Mouse (Mus musculus) adipose tissue, adult 10 weeks (tissue): Measurements from ENCODE around the gene Ap2m1. TPM values are rescaled to one million over a fixed set of nuclear protein-coding genes. Genes with fewer than 3 reads are reported as not detected.

Source experiments
- polyA plus RNA-seq: library from polyadenylated mRNA; stranded (reverse); fragments of 350-450 nt; fragmentation: Illumina TruSeq; extraction: RNeasy Lipid Tissue Mini Kit (QIAGEN cat#74804); gene quantifications from one replicate; pipeline ENCODE4 v1.2.3, GENCODE M21; 2014; ENCODE audit warnings: low read depth, low replicate concordance

The Ap2m1 gene
- polyA plus RNA-seq, result 227 TPM

DNA sequence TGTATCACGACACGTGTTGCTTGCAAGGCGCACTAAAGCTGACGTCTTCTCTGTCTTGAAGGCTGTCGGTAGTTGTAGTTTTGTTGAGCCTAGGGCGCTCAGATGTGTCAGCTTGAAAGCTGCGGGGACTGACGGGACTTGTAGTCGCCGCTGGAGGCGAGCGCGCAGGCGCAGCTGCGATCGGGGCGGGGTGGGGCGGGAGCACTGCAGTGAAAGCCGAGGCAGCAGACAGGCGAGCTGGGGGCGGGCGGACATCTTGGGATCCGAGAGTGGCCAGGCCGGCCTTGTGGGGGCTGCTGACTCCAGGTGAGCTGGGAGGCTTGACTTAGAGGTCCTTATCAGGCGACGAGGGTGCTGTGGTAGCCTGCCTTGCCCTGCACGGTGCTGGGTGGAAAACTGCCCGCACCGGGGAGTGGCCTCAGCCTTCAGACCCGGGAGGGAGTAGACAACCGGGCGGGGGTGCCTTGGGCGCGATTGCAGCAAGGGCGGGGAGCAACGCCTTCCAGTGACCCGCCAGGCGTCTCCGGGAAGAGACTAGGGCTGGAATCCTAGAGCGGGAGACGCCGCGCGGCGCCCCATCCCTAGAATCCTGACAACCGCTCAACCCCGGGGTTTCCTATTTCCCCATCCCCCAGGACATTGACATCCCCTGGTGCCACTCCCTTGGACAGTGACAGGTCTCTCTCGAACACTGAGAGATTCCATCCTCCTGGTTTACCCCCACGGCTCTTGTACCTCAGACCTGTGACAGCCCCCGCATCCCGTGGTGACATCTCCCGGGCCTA is at the start of gene Ap2m1:
Gene Ap2m1, plus strand, starts transcription at position 183 of the 785 bp plus-strand sequence.

DNA sequence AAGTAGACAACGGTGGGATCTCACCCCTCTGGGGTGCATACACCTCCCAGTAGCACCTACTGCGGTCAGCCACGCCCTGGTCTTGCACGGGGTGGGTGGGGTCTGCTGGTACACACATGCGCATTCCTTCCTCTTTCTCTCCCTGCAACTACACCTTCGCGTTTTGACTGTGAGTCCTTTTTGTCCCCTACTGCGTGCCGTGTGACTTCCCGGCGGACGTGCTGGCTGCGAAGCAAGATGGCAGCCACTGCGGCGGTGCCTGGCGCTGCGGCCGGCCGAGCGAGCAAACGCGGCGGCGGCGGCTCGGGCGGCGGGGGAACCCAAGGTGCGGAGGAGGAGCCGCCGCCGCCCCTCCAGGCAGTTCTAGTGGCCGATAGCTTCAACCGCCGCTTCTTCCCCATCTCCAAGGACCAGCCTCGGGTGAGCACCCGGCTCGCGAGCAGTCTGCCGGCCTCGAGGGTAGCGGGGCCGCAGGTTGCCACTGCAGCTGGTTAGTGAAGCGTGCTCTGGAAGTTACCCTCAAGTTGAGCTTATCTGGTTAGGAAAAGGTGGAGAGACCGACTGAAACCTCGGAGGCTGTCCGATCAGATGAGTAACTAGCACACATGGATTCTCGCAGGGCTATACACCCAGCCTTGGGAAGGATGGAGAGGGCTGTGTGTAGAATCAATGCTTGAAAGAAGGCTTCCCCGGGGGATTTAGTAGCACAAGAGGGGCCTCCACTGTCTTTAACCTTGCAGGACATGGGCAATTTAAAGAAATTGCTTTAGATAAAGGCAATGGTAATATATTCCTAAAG is 36.4 kb upstream of the Ap2m1 start, which contains the start of gene Eif2b5:
Gene Eif2b5, plus strand, starts transcription at position 141 of the 799 bp plus-strand sequence.

DNA sequence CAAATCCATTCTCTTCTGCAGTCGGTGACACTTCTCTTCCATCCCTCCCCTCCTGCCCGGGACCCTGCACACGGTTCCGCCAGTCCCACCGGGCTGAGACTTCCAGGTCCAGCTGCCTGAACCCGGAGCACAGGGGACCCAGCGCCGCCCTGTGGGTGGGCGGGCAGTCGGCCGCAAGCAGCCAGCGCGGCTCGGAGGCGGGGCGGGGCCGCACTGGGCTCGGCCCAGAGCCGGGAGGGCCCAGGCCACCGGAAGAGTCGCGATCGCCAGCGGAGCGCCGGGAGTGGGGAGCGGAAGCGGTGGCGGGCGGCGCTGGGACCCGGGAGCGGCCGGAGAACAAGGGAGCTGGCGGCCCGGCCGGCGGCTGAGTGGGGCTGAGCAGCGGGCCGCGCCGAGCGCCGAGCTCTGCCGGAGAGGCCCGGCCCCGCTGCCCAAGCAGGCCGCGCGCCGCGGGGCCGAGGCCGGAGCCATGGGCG is 18.5 kb upstream of the Ap2m1 start, which contains the start of gene Dvl3:
Gene Dvl3, plus strand, starts transcription at position 257 of the 476 bp plus-strand sequence.

DNA sequence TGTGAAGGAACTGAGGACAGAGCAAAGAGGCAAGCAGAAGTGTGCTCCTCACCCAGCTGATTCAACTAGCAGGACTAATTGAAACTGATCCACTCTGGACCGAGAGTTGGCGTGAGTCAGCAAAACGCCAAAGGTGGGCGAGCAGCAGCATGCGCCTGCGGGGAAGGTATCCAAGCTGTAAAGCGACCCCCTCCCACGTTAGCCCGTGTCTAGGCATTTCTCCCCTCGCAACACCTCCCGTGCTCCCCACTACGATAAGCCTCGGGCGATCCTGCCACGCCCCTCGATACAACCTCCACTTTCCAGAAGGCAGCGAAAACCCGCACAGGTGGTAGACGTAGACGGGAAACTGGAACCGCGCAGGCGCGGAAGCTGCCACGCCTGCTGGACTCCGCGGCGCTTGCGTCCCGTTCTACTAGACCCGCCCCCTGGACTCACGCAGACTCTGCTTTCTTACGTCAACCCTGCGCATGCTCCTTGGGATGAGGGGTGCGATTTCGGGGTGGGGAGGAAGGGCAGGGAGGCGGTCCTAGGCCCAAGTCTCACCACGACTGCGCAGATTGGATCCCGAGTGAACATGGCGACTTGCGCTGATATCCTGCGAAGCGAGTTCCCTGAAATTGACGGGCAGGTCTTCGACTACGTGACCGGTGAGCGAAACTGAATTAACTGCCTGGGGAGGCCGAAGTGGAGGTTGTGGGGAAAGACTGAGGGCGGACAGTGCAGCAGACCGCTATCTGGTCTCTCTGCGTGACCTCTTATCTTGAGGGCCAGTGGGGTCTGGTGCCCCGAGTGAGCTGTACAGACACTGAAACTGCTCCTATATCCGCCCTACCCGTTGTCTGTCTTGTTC is 13.0 kb downstream of the Ap2m1 start, which contains the start of gene Abcf3:
Gene Abcf3, plus strand, starts transcription at position 482 of the 853 bp plus-strand sequence.

DNA sequence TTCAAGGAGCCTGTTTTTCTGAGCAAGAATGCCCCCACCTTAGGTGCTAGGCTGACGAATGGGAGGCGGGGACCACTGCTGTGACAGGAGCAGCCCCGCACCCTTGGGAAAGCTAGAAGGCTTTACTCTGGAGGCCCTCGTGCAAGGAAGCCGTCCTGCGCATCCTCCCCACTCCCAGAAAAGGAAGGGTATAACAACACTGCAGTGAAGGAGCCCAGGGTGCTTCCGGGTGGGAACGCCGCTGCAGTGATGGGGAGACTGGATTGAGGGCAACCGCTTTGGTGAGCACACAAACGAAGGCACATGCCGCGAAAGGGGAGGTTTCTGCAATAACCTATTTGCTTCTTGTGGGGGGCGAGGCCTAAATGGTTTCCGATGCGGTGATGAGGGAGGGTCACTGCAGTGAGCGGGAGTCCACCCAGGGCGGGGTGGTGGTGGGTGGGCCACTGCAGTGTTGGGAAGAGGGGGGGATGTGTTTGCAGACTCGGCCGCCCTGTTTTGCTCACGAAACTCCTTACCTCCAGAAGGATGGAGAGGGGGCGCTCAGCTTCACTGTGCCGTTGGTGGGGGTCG is 54.2 kb downstream of the Ap2m1 start, which contains the start of gene Vwa5b2:
Gene Vwa5b2, plus strand, starts transcription at position 106 of the 573 bp plus-strand sequence.

Other genes with a start within 250 kb of the Ap2m1 start
- 56.0 TPM for gene Parl, start 233.1 kb upstream of the Ap2m1 start, polyA plus RNA-seq
- 1.8 TPM for gene Cyp2ab1, start 210.1 kb upstream of the Ap2m1 start, polyA plus RNA-seq
- gene Abcc5, start 109.1 kb upstream of the Ap2m1 start, polyA plus RNA-seq, result 55.7 TPM
- gene Eif2b5, start 36.7 kb upstream of the Ap2m1 start, polyA plus RNA-seq, result 41.3 TPM
- 25.8 TPM for gene Dvl3, start 18.5 kb upstream of the Ap2m1 start, polyA plus RNA-seq
- gene Abcf3, start 13.1 kb downstream of the Ap2m1 start, polyA plus RNA-seq, result 46.9 TPM
- gene Vwa5b2, start 54.0 kb downstream of the Ap2m1 start, polyA plus RNA-seq, result not detected
- 6.9 TPM for gene Eef1akmt4, start 76.1 kb downstream of the Ap2m1 start, polyA plus RNA-seq
- not detected for gene Gm49333, start 76.1 kb downstream of the Ap2m1 start, polyA plus RNA-seq
- 13.1 TPM for gene Alg3, start 76.3 kb downstream of the Ap2m1 start, polyA plus RNA-seq
- 2.3 TPM for gene Camk2n2, start 85.8 kb downstream of the Ap2m1 start, polyA plus RNA-seq
- not detected for gene Ece2, start 94.3 kb downstream of the Ap2m1 start, polyA plus RNA-seq
- 114 TPM for gene Psmd2, start 116.2 kb downstream of the Ap2m1 start, polyA plus RNA-seq
- 227 TPM for gene Eif4g1, start 132.8 kb downstream of the Ap2m1 start, polyA plus RNA-seq
- gene Fam131a, start 157.8 kb downstream of the Ap2m1 start, polyA plus RNA-seq, result 11.1 TPM
- gene Polr2h, start 182.2 kb downstream of the Ap2m1 start, polyA plus RNA-seq, result 26.1 TPM
- gene Clcn2, start 182.3 kb downstream of the Ap2m1 start, polyA plus RNA-seq, result 10.9 TPM
- gene Chrd, start 197.6 kb downstream of the Ap2m1 start, polyA plus RNA-seq, result 11.6 TPM
- gene Thpo, start 199.0 kb downstream of the Ap2m1 start, polyA plus RNA-seq, result 4.3 TPM